Mouse (Mus musculus): Measurements from ENCODE around the gene Eid1.

DNA sequence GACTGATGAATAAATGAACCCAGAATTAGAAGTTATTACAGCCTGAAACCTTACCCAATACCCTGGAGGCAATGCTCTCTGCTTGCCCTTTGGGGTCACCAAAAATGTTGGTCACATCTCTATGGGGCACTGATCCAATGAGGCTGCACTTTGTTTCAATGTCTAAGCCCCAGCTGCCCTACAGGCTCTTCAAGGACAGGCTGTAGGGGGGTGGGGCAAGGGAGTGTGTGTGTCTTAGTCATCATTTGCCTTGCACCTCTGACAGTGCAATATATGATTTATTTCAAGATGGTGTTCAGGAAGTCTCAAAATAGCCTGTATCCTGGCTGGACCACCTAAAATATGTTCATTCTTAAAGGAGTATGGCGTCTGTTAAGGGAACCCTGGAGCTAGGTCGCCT, 28.7 kb downstream of the Eid1 start:
- no peak for TF ChIP-seq POLR2A (IDR thresholded peaks at IDR 0.05; ENCODE audit: borderline replicate concordance, control insufficient read depth, low read depth, low read length)
- no peak for TF ChIP-seq CTCF (IDR thresholded peaks at IDR 0.05; ENCODE audit: control insufficient read depth, insufficient read depth, low read length)
